Mouse (Mus musculus): ENCODE measurements around the gene Htr1f. TPM values are rescaled to one million over a fixed set of nuclear protein-coding genes. Genes with fewer than 3 reads are reported as not detected.

Htr1f gene
- polyA plus RNA-seq, 1 experiment: not detected

- Histone ChIP-seq H3K36me3 (ENCODE audit: control insufficient read depth, insufficient read depth, low read length) (no peaks in the 10 kb centered on the region), H3K27ac (ENCODE audit: control insufficient read depth, insufficient read depth, low read length) (no peak overlapping the region), H3K4me1 (replicated peaks; ENCODE audit: control insufficient read depth, insufficient read depth, low read length) (no peaks in the 10 kb centered on the region), H3K27me3 (ENCODE audit: control insufficient read depth, insufficient read depth, low read length) (no peaks in the 10 kb centered on the region), H3K4me3 (ENCODE audit: control insufficient read depth, insufficient read depth, low read length) (no peak overlapping the region)
- no peak for TF ChIP-seq CTCF (IDR thresholded peaks at IDR 0.05; ENCODE audit: borderline replicate concordance, control insufficient read depth, extremely low read depth, insufficient read depth, low read length, poor library complexity)
- TF ChIP-seq POLR2A (IDR thresholded peaks at IDR 0.05; ENCODE audit: control insufficient read depth, extremely low read depth, insufficient read depth, low read length, poor library complexity): no peak
- 94% methylated on average over 3 of the region's 3 CpGs for WGBS
- no peak for DNase-seq
These were observed 227.0 kb downstream of the Htr1f start for GRCm38 (mm10) chr16:64878611-64879132.

GRCm38 (mm10) chr16:64877314-64877713 lies 228.3 kb downstream of the Htr1f start:
- Histone ChIP-seq H3K27me3 (ENCODE audit: control insufficient read depth, insufficient read depth, low read length) (no peaks in the 10 kb centered on the region), H3K4me1 (replicated peaks; ENCODE audit: control insufficient read depth, insufficient read depth, low read length) (peaks cover 2% of the 10 kb centered on the region; the same call in 1 of the 2 replicates), H3K4me3 (ENCODE audit: control insufficient read depth, insufficient read depth, low read length) (no peak overlapping the region), H3K36me3 (ENCODE audit: control insufficient read depth, insufficient read depth, low read length) (no peaks in the 10 kb centered on the region), H3K27ac (ENCODE audit: control insufficient read depth, insufficient read depth, low read length) (no peak overlapping the region)
- no peak for DNase-seq
- TF ChIP-seq CTCF (IDR thresholded peaks at IDR 0.05; ENCODE audit: borderline replicate concordance, control insufficient read depth, extremely low read depth, insufficient read depth, low read length, poor library complexity) (no peak), POLR2A (IDR thresholded peaks at IDR 0.05; ENCODE audit: control insufficient read depth, extremely low read depth, insufficient read depth, low read length, poor library complexity) (no peak)
- WGBS: 97% methylated on average over 3 of the region's 3 CpGs

- Histone ChIP-seq H3K27ac (ENCODE audit: control insufficient read depth, insufficient read depth, low read length) (no peak overlapping the region), H3K4me3 (ENCODE audit: control insufficient read depth, insufficient read depth, low read length) (no peak overlapping the region), H3K4me1 (replicated peaks; ENCODE audit: control insufficient read depth, insufficient read depth, low read length) (peaks cover 3% of the 10 kb centered on the region; the same call in 1 of the 2 replicates), H3K27me3 (ENCODE audit: control insufficient read depth, insufficient read depth, low read length) (no peaks in the 10 kb centered on the region), H3K36me3 (ENCODE audit: control insufficient read depth, insufficient read depth, low read length) (no peaks in the 10 kb centered on the region)
- DNase-seq: no peak
- TF ChIP-seq CTCF (IDR thresholded peaks at IDR 0.05; ENCODE audit: borderline replicate concordance, control insufficient read depth, extremely low read depth, insufficient read depth, low read length, poor library complexity): no peak
- no peak for TF ChIP-seq POLR2A (IDR thresholded peaks at IDR 0.05; ENCODE audit: control insufficient read depth, extremely low read depth, insufficient read depth, low read length, poor library complexity)
- 48% methylated on average over 4 of the region's 4 CpGs for WGBS
These were observed 228.9 kb downstream of the Htr1f start for GRCm38 (mm10) chr16:64876631-64877265.

- Histone ChIP-seq H3K36me3 (ENCODE audit: control insufficient read depth, insufficient read depth, low read length) (no peaks in the 10 kb centered on the region), H3K4me3 (ENCODE audit: control insufficient read depth, insufficient read depth, low read length) (no peak overlapping the region), H3K27ac (ENCODE audit: control insufficient read depth, insufficient read depth, low read length) (no peak overlapping the region), H3K27me3 (ENCODE audit: control insufficient read depth, insufficient read depth, low read length) (no peaks in the 10 kb centered on the region), H3K4me1 (replicated peaks; ENCODE audit: control insufficient read depth, insufficient read depth, low read length) (peaks cover 3% of the 10 kb centered on the region; the same call in 1 of the 2 replicates)
- WGBS: 96% methylated on average over 1 of the region's 1 CpGs
- TF ChIP-seq CTCF (IDR thresholded peaks at IDR 0.05; ENCODE audit: borderline replicate concordance, control insufficient read depth, extremely low read depth, insufficient read depth, low read length, poor library complexity) (no peak), POLR2A (IDR thresholded peaks at IDR 0.05; ENCODE audit: control insufficient read depth, extremely low read depth, insufficient read depth, low read length, poor library complexity) (no peak)
- no peak for DNase-seq
These were observed 229.8 kb downstream of the Htr1f start for GRCm38 (mm10) chr16:64875822-64876221.

GRCm38 (mm10) chr16:64875384-64875783 lies 230.3 kb downstream of the Htr1f start:
- Histone ChIP-seq H3K27me3 (ENCODE audit: control insufficient read depth, insufficient read depth, low read length) (no peaks in the 10 kb centered on the region), H3K36me3 (ENCODE audit: control insufficient read depth, insufficient read depth, low read length) (no peaks in the 10 kb centered on the region), H3K27ac (ENCODE audit: control insufficient read depth, insufficient read depth, low read length) (no peak overlapping the region; the same call in 1 of the 2 replicates), H3K4me1 (replicated peaks; ENCODE audit: control insufficient read depth, insufficient read depth, low read length) (peaks cover 3% of the 10 kb centered on the region; the same call in 1 of the 2 replicates), H3K4me3 (ENCODE audit: control insufficient read depth, insufficient read depth, low read length) (no peak overlapping the region)
- no peak for TF ChIP-seq POLR2A (IDR thresholded peaks at IDR 0.05; ENCODE audit: control insufficient read depth, extremely low read depth, insufficient read depth, low read length, poor library complexity)
- no peak for TF ChIP-seq CTCF (IDR thresholded peaks at IDR 0.05; ENCODE audit: borderline replicate concordance, control insufficient read depth, extremely low read depth, insufficient read depth, low read length, poor library complexity)
- no peak for DNase-seq
- WGBS: 96% methylated on average over 10 of the region's 10 CpGs
